Mouse (Mus musculus) kidney, embryonic 14.5 days (tissue): ENCODE results near the gene Rnaseh2c. TPM values are rescaled to one million over a fixed set of nuclear protein-coding genes. Genes with fewer than 3 reads are reported as not detected.
A peak's percentile ranks its signal among the peaks of the same experiment; 100 is the strongest.

Source experiments
- ATAC-seq: fragments of 200-750 bp; cut with Nextera tagmentation; 2 replicates; pipeline ENCODE4 v1.8.0; 2017; ENCODE audit warnings: moderate number of reproducible peaks, mild to moderate bottlenecking, moderate TSS enrichment, moderate library complexity; ENCODE audit not compliant: low FRiP score, low TSS enrichment
- H3K27ac ChIP-seq: fragments of 300-500 bp; sonication (generic); 2 replicates; pipeline ENCODE4 v1.5.1; 2014; ENCODE audit warnings: low read depth, mild to moderate bottlenecking, low read length, moderate library complexity, mixed read lengths
- H3K27me3 ChIP-seq: fragments of 300-500 bp; sonication (generic); 2 replicates; pipeline ENCODE4 v1.6.1; 2014; ENCODE audit warnings: mild to moderate bottlenecking, low read length; ENCODE audit not compliant: control insufficient read depth, insufficient read depth
- H3K36me3 ChIP-seq: fragments of 300-500 bp; sonication (generic); 2 replicates; pipeline ENCODE4 v1.6.1; 2014; ENCODE audit warnings: low read length, mixed read lengths; ENCODE audit not compliant: control insufficient read depth, insufficient read depth
- H3K4me1 ChIP-seq: fragments of 300-500 bp; sonication (generic); 2 replicates; pipeline ENCODE4 v1.6.1; 2014; ENCODE audit warnings: low read length, mixed read lengths; ENCODE audit not compliant: control insufficient read depth, insufficient read depth
- H3K4me2 ChIP-seq: fragments of 300-500 bp; sonication (generic); replicated peaks from 2 replicates; pipeline ENCODE4 v1.6.1; 2014; ENCODE audit warnings: low read depth, mild to moderate bottlenecking, low read length
- H3K4me3 ChIP-seq: fragments of 300-500 bp; sonication (generic); 2 replicates; pipeline ENCODE4 v1.5.1; 2014; ENCODE audit warnings: mild to moderate bottlenecking, low read length
- H3K9ac ChIP-seq: fragments of 300-500 bp; sonication (generic); 2 replicates; pipeline ENCODE4 v1.6.1; 2014; ENCODE audit warnings: low read depth, mild to moderate bottlenecking, low read length, moderate library complexity
- H3K9me3 ChIP-seq: fragments of 300-500 bp; sonication (generic); 2 replicates; pipeline ENCODE4 v1.6.1; 2016; ENCODE audit warnings: low read length; ENCODE audit not compliant: control insufficient read depth
- WGBS: fragments of 180-500 bp; shearing (Covaris S2); extraction: QIAGEN DNeasy Blood & Tissue Kit; methylation state at CpG from one replicate; pipeline ENCODE4 v1.1.7; 2014; 5-methylcytosine and 5-hydroxymethylcytosine counted together
- polyA plus RNA-seq: library from polyadenylated mRNA; unstranded; fragments of >200 nt; fragmentation: Nextera tagmentation; extraction: Ambion mirVana; gene quantifications from 2 replicates; pipeline ENCODE4 v1.2.1, GENCODE M21; 2014

Gene Rnaseh2c
- polyA plus RNA-seq, 1 experiment from 2014 or later, result 159 TPM

DNA sequence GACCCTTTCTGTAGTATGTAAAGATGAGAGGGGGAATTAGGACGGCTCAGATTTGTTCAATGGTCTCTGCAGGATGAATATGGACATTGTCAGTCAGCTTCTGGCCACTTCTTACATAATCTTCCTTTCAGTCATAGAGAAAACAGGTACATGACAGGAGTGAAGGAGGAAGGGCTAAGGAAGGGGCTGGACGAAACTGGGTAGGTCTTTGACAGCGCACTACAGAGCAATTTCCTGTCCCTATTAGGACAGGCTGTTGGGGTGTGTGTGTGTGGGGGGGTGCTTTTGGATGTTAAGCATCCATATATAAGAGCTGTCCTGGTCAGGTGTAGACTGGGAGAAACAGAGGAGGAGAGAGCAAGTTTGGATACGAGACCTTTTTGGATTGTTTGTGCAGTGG is 2.4 kb upstream of the Rnaseh2c start:
- H3K27ac ChIP-seq, result no peak overlapping the region
- H3K4me3 ChIP-seq, result no peak overlapping the region
- H3K4me2 ChIP-seq, result no peak overlapping the region
- H3K27me3 ChIP-seq, result no peaks in the 10 kb centered on the region
- H3K36me3 ChIP-seq, result peaks cover 15% of the 10 kb centered on the region
- peaks cover 10% of the 10 kb centered on the region for H3K4me1 ChIP-seq
- H3K9me3 ChIP-seq, result no peaks in the 10 kb centered on the region
- ATAC-seq, result no peak
- no peak overlapping the region for H3K9ac ChIP-seq
- 78% methylated on average over 4 of the region's 4 CpGs for WGBS

DNA sequence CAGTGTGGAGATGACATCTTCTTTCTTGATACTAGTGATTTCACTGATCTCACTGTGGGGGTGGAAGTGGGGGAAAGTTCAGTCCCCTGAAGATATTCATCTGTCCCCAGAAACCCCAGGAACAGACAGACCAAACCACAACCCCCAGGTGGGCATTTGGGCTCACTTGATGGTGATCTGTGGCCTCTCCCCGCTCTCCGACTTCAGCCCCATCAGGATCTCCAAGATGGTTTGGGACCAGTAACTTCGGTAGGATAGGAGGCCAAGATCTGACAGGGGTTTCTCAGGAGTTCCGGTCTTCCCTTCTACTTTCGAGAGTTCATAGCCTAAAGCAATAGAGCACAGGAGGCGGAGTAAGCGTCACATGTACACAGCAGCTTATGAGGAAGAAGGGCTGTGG is 2.0 kb downstream of the Rnaseh2c start:
- ATAC-seq, result no peak
- peaks cover 11% of the 10 kb centered on the region for H3K4me1 ChIP-seq
- no peak overlapping the region for H3K9ac ChIP-seq
- peaks cover 59% of the 10 kb centered on the region for H3K36me3 ChIP-seq
- WGBS, result 88% methylated on average over 7 of the region's 7 CpGs
- no peak overlapping the region for H3K4me3 ChIP-seq
- no peak overlapping the region for H3K4me2 ChIP-seq
- H3K27ac ChIP-seq, result no peak overlapping the region
- H3K9me3 ChIP-seq, result no peaks in the 10 kb centered on the region
- no peaks in the 10 kb centered on the region for H3K27me3 ChIP-seq

DNA sequence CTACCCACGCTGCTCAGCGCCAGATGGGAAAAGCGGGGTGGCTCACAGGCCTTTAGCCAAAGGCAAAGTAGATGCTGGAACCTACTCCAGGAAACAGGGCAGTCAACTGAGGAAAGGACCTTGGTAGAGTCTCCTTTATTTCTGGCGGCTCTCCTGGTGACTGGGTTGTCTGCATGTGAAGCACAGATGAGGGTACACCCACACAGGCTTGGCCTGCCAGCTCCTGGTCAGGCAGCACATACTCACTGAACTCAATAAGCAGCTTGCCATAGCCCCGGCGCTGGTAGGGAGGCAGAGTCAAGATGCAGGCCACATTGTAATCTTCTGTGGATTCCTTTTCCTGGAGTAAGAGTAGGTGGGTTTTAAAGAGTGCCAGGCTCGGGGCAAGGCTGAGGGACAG is 3.5 kb downstream of the Rnaseh2c start:
- H3K9ac ChIP-seq, result no peak overlapping the region
- 94% methylated on average over 7 of the region's 7 CpGs for WGBS
- H3K36me3 ChIP-seq, result peaks cover 63% of the 10 kb centered on the region
- no peak overlapping the region for H3K4me2 ChIP-seq
- no peak overlapping the region for H3K27ac ChIP-seq
- ATAC-seq, result no peak
- H3K9me3 ChIP-seq, result no peaks in the 10 kb centered on the region
- H3K27me3 ChIP-seq, result no peaks in the 10 kb centered on the region
- H3K4me3 ChIP-seq, result no peak overlapping the region
- peaks cover 19% of the 10 kb centered on the region for H3K4me1 ChIP-seq

DNA sequence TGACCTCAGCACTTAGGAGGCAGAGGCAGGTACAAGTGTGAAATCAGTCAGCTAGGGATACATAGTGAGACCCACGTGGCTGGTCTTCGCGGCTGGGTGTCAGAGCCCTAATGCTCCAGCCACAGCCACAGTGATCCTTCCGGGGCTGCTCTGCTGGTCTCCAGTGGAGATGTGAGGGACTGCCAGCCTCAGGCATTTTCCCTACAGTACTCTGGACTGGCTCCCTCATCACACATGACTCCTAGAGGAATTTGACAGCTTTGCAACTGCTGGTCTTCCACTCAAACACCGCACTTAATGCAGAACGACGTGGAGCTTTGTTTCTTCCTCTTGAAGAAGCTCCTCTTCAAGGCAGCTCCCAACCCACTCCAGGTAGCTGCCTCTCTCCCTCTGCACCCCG is 4.5 kb downstream of the Rnaseh2c start:
- H3K9me3 ChIP-seq, result no peaks in the 10 kb centered on the region
- no peak overlapping the region for H3K27ac ChIP-seq
- no peak overlapping the region for H3K9ac ChIP-seq
- peaks cover 63% of the 10 kb centered on the region for H3K36me3 ChIP-seq
- no peaks in the 10 kb centered on the region for H3K27me3 ChIP-seq
- peaks cover 24% of the 10 kb centered on the region for H3K4me1 ChIP-seq
- H3K4me2 ChIP-seq, result no peak overlapping the region
- ATAC-seq, result no peak
- 85% methylated on average over 8 of the region's 8 CpGs for WGBS
- H3K4me3 ChIP-seq, result no peak overlapping the region

DNA sequence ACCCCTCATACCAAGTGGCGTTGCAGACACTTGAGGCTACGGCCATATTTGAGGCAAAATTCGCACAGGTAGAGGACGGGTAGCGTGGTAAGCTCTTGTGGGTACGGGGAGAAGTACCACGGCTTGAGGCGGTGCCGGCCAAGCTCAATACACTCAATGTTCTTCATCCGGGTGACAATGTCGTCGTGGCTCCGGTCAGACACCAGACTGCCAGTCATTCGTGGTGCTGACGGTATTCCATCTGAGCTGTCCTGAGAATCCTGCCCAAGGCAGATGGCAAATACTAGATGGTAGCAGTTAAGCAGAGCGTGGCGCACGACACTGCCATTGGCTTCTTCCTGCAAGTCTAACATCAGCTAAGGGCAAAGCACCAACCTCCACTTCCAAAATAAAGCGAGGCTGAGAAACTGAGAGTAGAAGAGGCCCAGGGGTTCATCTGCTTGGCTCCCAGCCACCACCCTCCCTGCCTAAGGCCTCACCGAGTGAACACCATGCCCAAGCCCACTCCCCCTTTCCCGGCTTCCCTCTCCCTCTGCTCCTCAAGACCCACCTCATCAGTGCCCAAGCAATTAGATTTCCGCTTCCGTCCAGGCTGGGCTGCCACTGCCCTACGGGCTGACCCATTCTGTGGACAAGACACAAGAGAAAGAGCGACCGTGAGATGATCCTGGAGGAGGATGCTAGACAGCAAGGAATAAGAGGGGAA is 6.2 kb downstream of the Rnaseh2c start:
- no peak overlapping the region for H3K4me3 ChIP-seq
- no peak overlapping the region for H3K4me2 ChIP-seq
- WGBS, result 96% methylated on average over 26 of the region's 26 CpGs
- H3K4me1 ChIP-seq, result peaks cover 18% of the 10 kb centered on the region
- peaks cover 61% of the 10 kb centered on the region for H3K36me3 ChIP-seq
- H3K27ac ChIP-seq, result no peak overlapping the region
- no peak for ATAC-seq
- H3K27me3 ChIP-seq, result no peaks in the 10 kb centered on the region
- H3K9ac ChIP-seq, result no peak overlapping the region
- H3K9me3 ChIP-seq, result no peaks in the 10 kb centered on the region

DNA sequence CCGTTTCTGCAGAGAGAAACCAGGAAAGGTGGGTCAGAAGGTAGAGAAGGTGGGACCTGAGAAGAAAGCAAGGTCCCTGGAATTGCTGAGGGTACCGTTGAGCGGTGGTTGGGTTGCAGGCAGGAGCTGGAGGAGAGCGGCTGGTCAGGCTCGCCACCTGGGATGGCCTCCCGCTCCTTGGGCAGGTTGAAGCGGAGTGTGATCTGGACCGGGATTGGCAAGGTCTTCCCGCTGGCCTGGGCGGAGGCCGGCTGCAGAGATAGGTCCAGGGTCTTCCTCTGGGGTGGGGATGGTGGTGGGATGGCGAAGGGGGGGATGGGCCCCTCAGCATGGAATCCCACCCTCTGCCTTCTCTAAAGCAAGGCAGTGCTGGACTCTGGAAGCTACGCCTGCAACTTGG is 7.0 kb downstream of the Rnaseh2c start:
- H3K9me3 ChIP-seq, result no peaks in the 10 kb centered on the region
- H3K4me1 ChIP-seq, result peaks cover 14% of the 10 kb centered on the region
- ATAC-seq, result no peak
- peak overlapping the region; percentile 57 for H3K4me3 ChIP-seq
- H3K27ac ChIP-seq, result no peak overlapping the region
- H3K27me3 ChIP-seq, result no peaks in the 10 kb centered on the region
- peaks cover 53% of the 10 kb centered on the region for H3K36me3 ChIP-seq
- peak overlapping the region; percentile 69 for H3K4me2 ChIP-seq
- 98% methylated on average over 13 of the region's 13 CpGs for WGBS
- H3K9ac ChIP-seq, result peak overlapping the region; percentile 65; the same call in 1 of the 2 replicates

DNA sequence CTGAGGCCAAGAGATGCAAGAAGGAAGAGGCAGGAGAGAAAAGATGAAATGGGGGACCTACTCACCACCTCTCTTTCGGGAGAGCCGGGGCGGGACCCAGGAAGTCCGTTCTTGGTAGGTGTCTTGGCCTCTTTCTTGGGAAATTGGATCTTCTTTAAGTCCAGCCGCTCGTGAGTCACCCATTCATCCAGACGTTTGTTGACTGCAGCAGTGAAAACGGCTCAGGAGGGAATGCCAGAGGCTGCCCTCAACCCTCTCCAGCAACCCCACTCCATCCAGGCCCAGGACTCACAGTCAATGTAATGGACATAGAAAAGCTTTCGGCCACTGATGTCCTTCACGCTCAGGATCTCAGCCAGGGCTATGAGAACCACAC is 7.5 kb downstream of the Rnaseh2c start:
- 55% methylated on average over 10 of the region's 10 CpGs for WGBS
- peak overlapping the region; percentile 95; the same call in 1 of the 2 replicates for H3K27ac ChIP-seq

DNA sequence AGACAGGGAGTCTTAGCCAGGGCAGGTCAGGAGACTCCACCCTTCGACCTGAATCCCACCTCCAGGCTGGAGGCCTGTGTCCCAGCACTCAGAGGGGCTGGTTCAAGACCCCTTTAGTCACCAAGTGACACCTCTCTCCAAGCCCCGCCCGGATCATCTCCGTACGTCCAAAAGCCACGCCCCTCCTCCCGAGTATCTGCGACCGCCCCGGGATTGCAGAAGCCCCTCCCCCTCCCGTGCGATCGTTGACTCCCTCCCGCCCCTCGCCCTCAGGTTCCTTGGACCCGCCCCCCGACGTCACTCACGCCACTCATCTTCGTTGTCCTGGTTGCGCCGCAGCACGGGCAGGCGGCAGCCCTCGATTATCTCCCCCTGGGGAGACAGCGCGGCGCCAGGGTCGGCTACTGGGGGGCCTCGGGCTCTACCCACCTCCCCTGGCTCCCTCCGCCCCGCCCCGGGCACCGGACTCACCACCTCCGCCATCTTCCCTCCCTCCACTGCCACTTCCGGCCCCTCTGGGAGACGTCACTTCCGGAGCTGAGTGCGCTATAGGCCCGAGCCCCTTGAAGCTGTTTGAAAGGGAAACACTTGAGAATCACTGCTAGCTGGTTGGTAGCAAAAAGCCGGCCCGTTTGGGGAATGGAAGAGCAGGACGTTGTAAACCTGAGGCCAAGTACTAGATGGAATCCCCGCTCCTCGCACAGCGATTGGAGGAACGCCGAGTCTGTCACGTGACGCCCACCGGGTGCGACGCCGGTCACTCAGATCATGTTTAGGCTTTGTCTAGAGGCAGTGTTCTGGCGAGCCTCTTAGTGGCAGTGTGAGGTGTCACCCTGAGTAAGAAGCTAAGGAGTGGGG is 8.1 kb downstream of the Rnaseh2c start, which contains the start of gene Kat5:
Gene Kat5, minus strand, starts transcription at position 691 of the 858 bp plus-strand sequence.
- H3K27ac ChIP-seq, result peak within 1 kb of the TSS; percentile 95
- no peaks in the 10 kb centered on the region for H3K27me3 ChIP-seq
- ATAC-seq, result peak; percentile 93
- H3K9me3 ChIP-seq, result no peaks in the 10 kb centered on the region
- H3K36me3 ChIP-seq, result peaks cover 42% of the 10 kb centered on the region
- peak within 1 kb of the TSS; percentile 65 for H3K9ac ChIP-seq
- WGBS, result under 1% methylated on average over 54 of the region's 55 CpGs
- peak within 1 kb of the TSS; percentile 69 for H3K4me2 ChIP-seq
- peaks cover 14% of the 10 kb centered on the region for H3K4me1 ChIP-seq
- peak within 1 kb of the TSS; percentile 57 for H3K4me3 ChIP-seq

More for the DNA sequence above, 7.5 kb downstream of the Rnaseh2c start:
- Histone ChIP-seq H3K4me1 (peaks cover 14% of the 10 kb centered on the region), H3K27me3 (no peaks in the 10 kb centered on the region), H3K36me3 (peaks cover 48% of the 10 kb centered on the region), H3K4me2 (peak overlapping the region; percentile 69), H3K4me3 (peak overlapping the region; percentile 57), H3K9ac (peak overlapping the region; percentile 65), H3K9me3 (no peaks in the 10 kb centered on the region)
- ATAC-seq, result no peak

DNA sequence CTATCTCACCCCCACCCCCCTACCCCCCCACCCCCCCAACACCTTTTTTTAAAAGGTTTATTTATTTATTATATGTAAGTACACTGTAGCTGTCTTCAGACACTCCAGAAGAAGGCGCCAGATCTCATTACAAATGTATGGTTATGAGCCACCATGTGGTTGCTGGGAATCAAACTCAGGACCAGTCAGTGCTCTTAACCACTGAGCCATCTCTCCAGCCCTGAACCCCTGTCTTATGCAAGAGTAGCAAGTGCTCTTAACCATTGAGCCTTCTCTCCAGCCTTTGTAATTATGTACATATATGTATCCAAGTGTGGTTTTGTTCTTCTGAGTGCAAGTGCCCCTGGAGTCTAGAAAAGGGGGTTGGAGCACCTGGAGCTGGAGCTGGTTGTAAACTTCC is 10.3 kb downstream of the Rnaseh2c start:
- Histone ChIP-seq H3K9ac (no peak overlapping the region), H3K27me3 (no peaks in the 10 kb centered on the region), H3K9me3 (no peaks in the 10 kb centered on the region), H3K4me3 (no peak overlapping the region), H3K36me3 (peaks cover 20% of the 10 kb centered on the region), H3K4me1 (peaks cover 14% of the 10 kb centered on the region), H3K27ac (no peak overlapping the region), H3K4me2 (no peak overlapping the region)
- ATAC-seq, result no peak
- WGBS, result 87% methylated on average over 1 of the region's 1 CpGs
